Mouse (Mus musculus) testis, adult 2 months (tissue): Measurements from ENCODE around the gene Sap30l. TPM values are rescaled to one million over a fixed set of nuclear protein-coding genes. Genes with fewer than 3 reads are reported as not detected.
"Not testable (repeated sequence)": the region's sequence is repeated elsewhere in the genome, so short reads cannot be mapped to it uniquely, and the experiment has no call there.

Experiments used
- H3K27ac ChIP-seq: fragments of 200-500 bp; 2 replicates; pipeline ENCODE4 v1.5.1; 2012; ENCODE audit warnings: low read depth, low read length; ENCODE audit not compliant: control insufficient read depth, insufficient read depth
- H3K27me3 ChIP-seq: fragments of 200-500 bp; 2 replicates; pipeline ENCODE4 v1.6.1; 2012; ENCODE audit warnings: mild to moderate bottlenecking, low read length, moderate library complexity; ENCODE audit not compliant: control insufficient read depth, insufficient read depth
- H3K36me3 ChIP-seq: fragments of 200-500 bp; 2 replicates; pipeline ENCODE4 v1.6.1; 2012; ENCODE audit warnings: mild to moderate bottlenecking, low read length; ENCODE audit not compliant: control insufficient read depth, insufficient read depth
- H3K4me1 ChIP-seq: fragments of 200-500 bp; 2 replicates; pipeline ENCODE4 v1.6.1; 2012; ENCODE audit warnings: low read length; ENCODE audit not compliant: control insufficient read depth, insufficient read depth
- H3K4me3 ChIP-seq: fragments of 200-500 bp; 2 replicates; pipeline ENCODE4 v1.5.1; 2012; ENCODE audit warnings: low read depth, mild to moderate bottlenecking, low read length, moderate library complexity, mixed read lengths; ENCODE audit not compliant: control insufficient read depth
- CTCF ChIP-seq: fragments of 200-500 bp; IDR thresholded peaks from 2 replicates; pipeline ENCODE4 v1.5.1; 2012; ENCODE audit warnings: low read depth, mild to moderate bottlenecking, inconsistent platforms, low read length, moderate library complexity; ENCODE audit not compliant: control insufficient read depth, insufficient read depth, insufficient replicate concordance
- POLR2A ChIP-seq: fragments of 200-500 bp; IDR thresholded peaks from 2 replicates; pipeline ENCODE4 v1.6.1; 2012; ENCODE audit warnings: low read depth, mild to moderate bottlenecking, inconsistent platforms, low read length, moderate library complexity; ENCODE audit not compliant: control insufficient read depth
- polyA plus RNA-seq: library from polyadenylated mRNA; depleted of rRNA; stranded (reverse); fragments of >200 nt; gene quantifications from 2 replicates; pipeline ENCODE4 v1.2.3, GENCODE M21; 2012; rRNA removed

The Sap30l gene
- polyA plus RNA-seq, 1 experiment: 3.1 TPM

DNA sequence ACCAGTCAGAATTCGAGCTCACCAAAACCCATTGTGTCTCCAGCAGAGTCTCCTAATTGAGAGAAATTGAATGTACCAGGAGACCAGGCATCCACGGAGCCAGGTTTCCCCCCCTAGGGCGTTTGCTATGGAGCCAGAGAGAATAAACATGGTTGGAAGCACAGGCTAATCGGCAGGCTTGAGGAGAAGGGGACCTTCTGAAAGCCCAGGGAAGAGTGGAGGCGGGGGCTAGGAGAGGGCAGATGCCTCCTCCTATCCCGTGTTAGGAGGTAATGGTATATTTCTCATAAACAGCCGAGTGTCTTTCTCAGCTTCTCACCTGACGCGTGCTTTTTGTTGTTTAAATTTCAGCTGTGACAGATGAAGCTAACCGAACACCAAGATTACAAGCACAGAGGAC is 39.5 kb downstream of the Sap30l start:
- Histone ChIP-seq H3K27ac (no peak overlapping the region), H3K4me3 (no peak overlapping the region), H3K4me1 (peaks cover 5% of the 10 kb centered on the region; the same call in 1 of the 2 replicates), H3K27me3 (peaks cover 3% of the 10 kb centered on the region; the same call in 1 of the 2 replicates), H3K36me3 (no peaks in the 10 kb centered on the region)
- no peak for TF ChIP-seq CTCF
- no peak for TF ChIP-seq POLR2A

DNA sequence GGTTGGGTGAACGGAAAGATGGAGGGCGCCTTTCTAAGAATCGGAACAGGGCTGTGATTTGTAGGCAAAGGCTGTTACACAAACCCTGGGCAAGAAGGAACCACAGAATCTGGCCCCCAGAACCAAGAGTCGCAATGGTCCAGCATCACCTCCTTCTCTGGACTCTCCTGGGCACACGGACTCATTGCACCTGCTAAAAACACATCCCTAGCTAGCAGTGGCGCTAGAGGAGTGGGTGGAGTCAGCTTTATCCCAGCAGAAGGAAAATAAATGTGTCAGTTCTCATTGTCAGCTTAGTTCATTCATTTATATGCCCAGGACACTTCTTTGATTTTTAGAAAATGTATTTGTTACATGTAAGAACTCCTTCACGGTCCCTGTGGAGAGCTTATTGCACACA is 40.0 kb downstream of the Sap30l start:
- H3K27me3 ChIP-seq: peaks cover 3% of the 10 kb centered on the region; the same call in 1 of the 2 replicates
- no peaks in the 10 kb centered on the region for H3K36me3 ChIP-seq
- H3K27ac ChIP-seq: no peak overlapping the region
- no peak overlapping the region for H3K4me3 ChIP-seq
- peaks cover 5% of the 10 kb centered on the region; the same call in 1 of the 2 replicates for H3K4me1 ChIP-seq
- TF ChIP-seq POLR2A (no peak), CTCF (no peak)

DNA sequence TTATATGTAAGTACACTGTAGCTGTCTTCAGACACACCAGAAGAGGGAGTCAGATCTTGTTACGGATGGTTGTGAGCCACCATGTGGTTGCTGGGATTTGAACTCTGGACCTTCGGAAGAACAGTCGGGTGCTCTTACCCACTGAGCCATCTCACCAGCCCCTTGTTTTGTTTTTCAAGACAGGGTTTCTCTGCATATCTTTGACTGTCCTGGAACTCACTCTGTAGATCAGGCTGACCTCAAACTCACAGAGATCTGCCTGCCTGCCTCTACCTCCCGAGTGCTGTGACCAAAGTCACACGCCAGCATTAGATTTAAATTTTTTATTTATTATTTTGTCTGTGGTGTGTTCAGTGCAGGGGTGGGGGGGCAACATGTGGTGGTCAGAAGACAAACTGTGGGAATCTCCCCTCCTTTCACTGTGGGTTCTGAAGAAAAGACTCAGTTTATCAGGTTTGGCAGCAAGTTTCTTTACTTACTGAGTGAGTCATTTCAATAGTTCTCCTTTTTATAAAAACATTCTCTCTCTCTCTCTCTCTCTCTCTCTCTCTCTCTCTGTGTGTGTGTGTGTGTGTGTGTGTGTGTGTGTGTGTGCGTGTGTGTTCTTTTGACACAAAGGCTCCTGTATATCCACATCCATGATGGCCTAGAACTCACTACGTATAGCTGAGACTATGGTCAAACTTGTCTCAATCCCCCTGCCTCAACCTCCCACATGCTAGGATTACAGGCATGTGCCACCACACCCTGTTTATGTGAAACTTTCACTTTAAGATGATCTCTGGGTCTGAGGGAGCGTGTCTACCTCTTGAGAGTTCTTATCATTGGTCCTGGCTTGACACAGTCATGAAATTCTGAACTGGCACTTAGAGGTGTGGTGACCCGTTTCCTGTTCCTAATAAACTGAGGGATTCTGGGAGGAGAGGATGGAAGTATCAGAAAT is 45.3 kb downstream of the Sap30l start:
- H3K4me1 ChIP-seq, H3K4me3 ChIP-seq, H3K27ac ChIP-seq, H3K27me3 ChIP-seq, H3K36me3 ChIP-seq: not testable (repeated sequence)

DNA sequence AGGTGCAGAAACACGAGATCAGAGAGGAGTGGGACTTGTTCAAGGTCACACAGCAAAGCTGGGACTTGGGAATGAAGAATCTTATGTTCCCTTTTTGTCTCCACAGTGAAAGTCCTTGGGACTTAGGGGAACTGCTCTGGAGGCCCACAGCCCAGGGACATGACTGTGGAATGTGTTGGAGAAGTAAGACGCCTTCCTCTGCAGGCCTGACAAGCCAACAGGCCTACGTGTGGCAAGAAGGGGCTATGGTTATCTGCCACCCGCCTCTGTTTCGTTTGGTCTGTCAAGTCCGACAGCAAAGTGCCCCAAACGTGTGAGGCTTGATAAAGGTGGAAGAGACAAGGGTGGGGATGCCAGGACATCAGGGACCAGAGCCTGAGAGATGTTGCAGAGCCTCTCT is 46.0 kb downstream of the Sap30l start:
- no peak for TF ChIP-seq POLR2A
- TF ChIP-seq CTCF: no peak
- H3K27ac ChIP-seq: no peak overlapping the region
- H3K27me3 ChIP-seq: no peaks in the 10 kb centered on the region
- no peak overlapping the region for H3K4me3 ChIP-seq
- no peaks in the 10 kb centered on the region; the same call in 1 of the 2 replicates for H3K4me1 ChIP-seq
- no peaks in the 10 kb centered on the region for H3K36me3 ChIP-seq

DNA sequence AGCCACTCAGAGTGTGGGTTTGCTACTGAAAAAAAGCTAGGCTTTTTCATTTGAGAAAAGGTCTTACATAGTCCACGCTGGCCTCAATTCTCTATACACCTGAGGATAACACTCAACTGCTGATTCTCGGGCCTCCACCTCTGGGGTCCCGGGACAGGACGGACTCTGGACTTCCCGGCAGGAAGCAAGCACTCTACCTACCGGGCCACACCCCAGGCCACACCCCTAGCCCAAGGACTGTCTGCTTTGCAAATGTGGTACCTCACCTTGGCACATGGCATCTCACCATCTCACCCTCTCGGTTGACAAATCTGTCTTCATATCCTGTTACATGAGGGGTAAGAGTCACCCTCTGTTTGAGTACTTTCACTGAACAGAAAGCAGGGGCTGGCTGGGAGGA is 48.9 kb downstream of the Sap30l start:
- Histone ChIP-seq H3K27ac (no peak overlapping the region), H3K27me3 (no peaks in the 10 kb centered on the region), H3K36me3 (no peaks in the 10 kb centered on the region), H3K4me1 (no peaks in the 10 kb centered on the region; the same call in 1 of the 2 replicates), H3K4me3 (no peak overlapping the region)
- TF ChIP-seq POLR2A (no peak), CTCF (no peak)

DNA sequence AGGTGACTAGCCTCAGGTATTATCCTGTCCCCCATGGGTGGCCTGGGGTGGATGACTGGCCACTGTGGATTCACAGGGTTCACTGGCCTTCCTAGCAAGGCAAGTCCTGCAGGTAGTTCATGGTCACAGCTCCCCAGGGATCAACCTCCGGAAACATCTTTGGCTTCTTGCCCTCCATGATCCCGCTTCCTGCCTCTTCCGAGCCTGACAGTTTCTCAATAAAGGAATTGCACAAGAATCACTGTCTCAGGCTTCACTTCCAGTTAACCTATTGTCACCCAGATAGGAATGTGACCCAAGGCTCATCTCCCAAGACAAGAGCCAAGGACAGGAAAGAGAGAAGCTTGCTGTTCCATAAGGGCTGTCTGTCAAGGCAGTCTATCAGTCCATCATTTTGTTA is 49.5 kb downstream of the Sap30l start:
- no peak overlapping the region for H3K27ac ChIP-seq
- no peaks in the 10 kb centered on the region for H3K27me3 ChIP-seq
- TF ChIP-seq POLR2A (no peak), CTCF (no peak)
- no peak overlapping the region for H3K4me3 ChIP-seq
- H3K36me3 ChIP-seq: no peaks in the 10 kb centered on the region
- no peaks in the 10 kb centered on the region; the same call in 1 of the 2 replicates for H3K4me1 ChIP-seq

DNA sequence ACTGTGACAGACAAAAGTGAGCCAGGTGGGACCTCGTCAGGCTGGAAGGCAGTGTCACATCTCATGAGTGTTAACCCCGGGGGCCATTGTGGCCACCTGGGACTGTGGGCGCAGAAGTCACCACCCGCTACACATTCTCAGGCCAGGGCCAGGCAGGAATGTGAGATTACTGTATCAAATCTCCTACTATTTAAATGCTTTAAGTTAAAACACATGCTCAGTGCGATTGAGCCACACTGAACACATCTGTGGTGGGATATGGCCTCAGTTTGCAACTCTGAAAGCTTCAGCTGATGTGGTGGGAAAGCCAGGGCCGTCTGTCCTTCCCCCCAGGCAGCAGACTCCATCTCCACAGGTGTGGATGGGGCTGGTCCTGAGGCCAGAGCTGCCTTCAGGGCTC is 52.1 kb downstream of the Sap30l start:
- Histone ChIP-seq H3K4me3 (no peak overlapping the region), H3K36me3 (no peaks in the 10 kb centered on the region), H3K27ac (no peak overlapping the region), H3K27me3 (no peaks in the 10 kb centered on the region), H3K4me1 (no peaks in the 10 kb centered on the region)
- TF ChIP-seq POLR2A (no peak), CTCF (no peak)

DNA sequence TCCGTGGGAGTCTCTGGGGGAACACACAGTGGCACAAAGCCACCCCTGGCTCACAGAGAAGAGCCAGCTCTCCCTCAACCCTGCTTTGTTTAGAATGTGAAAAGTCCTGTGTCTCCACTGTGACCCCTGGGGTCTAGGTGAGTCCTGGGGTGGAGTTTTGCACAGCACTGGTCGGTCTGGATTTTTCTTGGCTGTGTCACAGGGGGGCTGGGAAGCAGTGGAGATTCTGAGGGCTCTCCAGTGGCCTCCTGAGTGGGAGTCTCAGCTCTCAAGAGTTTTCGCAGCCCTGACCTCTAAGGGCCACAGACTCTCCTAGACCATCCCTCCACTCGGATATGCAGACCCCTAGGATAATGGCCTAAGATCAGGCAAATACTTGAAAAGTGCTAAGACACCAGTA is 56.3 kb downstream of the Sap30l start:
- H3K27ac ChIP-seq: no peak overlapping the region

More for the DNA sequence above, 56.3 kb downstream of the Sap30l start:
- H3K27me3 ChIP-seq: no peaks in the 10 kb centered on the region
- no peaks in the 10 kb centered on the region for H3K36me3 ChIP-seq
- TF ChIP-seq CTCF: no peak
- no peak for TF ChIP-seq POLR2A
- H3K4me3 ChIP-seq: no peak overlapping the region
- H3K4me1 ChIP-seq: no peaks in the 10 kb centered on the region

Other genes starting within 250 kb of the Sap30l start
- gene Galnt10, start 156.2 kb upstream of the Sap30l start, polyA plus RNA-seq: 21.2 and 25.9 TPM in 2 replicates
- 0.15 and 0.38 TPM in 2 replicates for gene Hand1, start 31.2 kb downstream of the Sap30l start, polyA plus RNA-seq
- gene Larp1, start 207.4 kb downstream of the Sap30l start, polyA plus RNA-seq: 123 and 129 TPM in 2 replicates